Mouse (Mus musculus) heart, adult 11 months (tissue): ENCODE results near the gene H2-D1.
"Not testable (repeated sequence)": the region's sequence is repeated elsewhere in the genome, so short reads cannot be mapped to it uniquely, and the experiment has no call there.

Source experiments
- DNase-seq: peaks from one replicate; pipeline ENCODE4 v3.0.0; 2022

Gene H2-D1

DNA sequence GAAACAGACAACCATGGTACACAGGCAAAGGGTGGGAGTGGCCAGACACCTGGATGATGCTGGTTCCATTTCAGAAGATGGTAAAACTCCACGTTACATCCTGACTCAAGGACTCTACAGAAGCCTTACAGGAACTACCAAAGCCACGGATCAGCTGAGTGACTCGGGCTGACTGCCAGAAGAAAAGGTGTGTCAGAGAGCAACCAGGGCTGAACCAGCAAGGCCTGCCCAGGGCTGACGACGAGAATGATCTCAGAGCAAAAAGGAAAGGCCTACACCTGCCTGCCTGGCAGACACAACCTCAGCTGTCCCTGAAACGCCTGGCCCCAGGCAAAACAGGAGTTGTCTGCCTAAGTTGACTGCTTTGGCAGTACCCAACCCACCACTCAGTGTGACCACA, 41.9 kb downstream of the H2-D1 start:
- DNase-seq: peak; percentile 83

DNA sequence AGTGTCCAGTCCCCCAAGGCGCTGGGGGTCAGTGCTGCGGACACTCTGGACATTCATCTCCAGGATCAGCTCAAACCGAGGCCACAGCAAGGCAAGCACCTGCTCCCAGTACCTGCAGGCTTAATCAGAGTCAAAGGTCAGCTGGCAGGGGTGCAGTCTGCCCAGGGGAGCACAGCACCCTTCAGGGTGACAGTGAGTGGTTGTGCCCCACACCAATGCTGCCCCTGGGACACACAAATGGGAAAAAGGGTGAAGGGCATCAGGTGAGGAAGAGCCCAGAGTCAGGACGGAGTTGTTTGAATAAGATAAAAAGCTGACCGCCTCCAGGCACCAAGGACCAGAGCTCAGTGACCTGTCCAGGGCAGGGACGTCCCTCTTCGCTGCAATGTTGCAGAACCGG, 42.4 kb downstream of the H2-D1 start:
- not testable (repeated sequence) for DNase-seq
